Mouse (Mus musculus) heart, postnatal 14 days (tissue): ENCODE measurements around the gene Maml2. TPM values are rescaled to one million over a fixed set of nuclear protein-coding genes. Genes with fewer than 3 reads are reported as not detected.
A peak's percentile ranks its signal among the peaks of the same experiment; 100 is the strongest.

Experiments used
- DNase-seq, 2 experiments: peaks; one replicate each; pipeline ENCODE4 v3.0.0; 2021 to 2022
- intact Hi-C: fragments of 180-260 bp; cut with DNase I; formaldehyde crosslinking; loops from one replicate; pipeline ENCODE4 v1.15.1; 2025
- total RNA-seq, 2 experiments: library from RNA; stranded (reverse); gene quantifications; 2 replicates each; pipeline ENCODE4 v1.2.3; 2021

Maml2 gene
- total RNA-seq, 2 experiments from 2014 or later = 7.6 to 8.6 TPM

DNA sequence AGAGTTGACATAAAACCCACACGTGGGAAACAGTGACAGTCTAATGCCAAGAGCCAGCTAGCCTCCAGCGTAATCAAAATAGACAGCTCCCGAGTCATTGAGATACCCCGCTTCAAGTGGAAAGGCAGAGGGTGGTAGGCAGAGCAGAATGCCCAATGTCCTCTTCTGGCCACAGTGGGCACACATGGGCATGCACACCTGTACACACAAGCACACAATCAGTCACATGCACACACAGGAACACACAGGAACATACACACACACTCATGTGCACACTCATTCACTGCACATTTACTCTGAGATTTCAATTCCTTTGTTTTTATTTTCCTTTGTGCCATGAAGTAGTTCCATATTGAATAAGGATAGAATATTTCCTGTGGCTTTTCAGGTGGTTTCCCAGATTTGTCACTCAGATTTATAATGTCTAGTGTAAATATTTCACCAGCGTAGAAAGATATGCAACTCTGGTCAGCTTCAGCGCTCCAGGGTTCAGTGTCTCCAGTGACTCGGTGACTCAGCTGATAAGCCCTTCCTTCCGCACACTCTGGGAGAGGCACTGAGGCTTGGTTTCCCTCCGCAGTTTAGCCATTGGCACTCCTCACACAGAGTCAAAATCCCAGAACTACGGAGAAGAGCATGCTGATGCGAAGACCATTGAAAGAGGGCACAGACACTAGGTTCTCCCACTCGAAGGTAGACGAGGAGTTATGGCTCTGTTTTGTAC lies 144.4 kb downstream of the Maml2 start:
- intact Hi-C loops = no loop called here
- DNase-seq = peak in 1 of 2 experiments; percentile 16

DNA sequence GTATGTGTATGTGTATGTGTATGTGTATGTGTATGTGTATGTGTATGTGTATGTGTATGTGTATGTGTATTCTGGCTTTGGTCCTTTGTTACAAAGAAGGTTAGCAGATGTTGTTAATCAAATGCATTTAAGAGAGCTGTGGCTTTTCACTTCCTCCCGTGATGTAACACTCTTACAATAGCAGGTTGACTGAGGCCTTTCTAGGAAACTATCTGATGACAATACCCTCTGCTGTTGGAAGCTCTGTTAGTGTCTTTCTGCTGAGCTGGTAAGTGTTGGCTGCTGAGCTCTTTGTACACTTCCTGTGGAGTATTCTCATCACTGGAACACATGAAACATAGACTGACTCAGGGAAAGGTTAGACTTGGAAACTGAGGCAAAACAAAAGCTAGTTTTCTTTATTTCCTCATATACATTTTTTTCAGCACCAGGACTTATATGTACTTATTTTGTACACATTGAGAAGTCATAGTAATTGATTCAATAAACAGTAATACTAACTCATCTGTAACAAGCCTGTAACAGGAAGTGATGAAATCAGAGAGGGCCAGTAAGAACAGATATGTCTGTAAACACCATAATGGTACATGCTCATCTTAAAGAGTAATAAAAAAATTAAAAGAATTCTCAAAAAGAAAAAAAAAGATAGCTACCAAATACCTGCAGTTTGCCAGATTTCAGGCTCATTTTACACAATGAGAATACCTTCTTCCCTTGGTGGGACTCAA lies 145.9 kb downstream of the Maml2 start:
- intact Hi-C loops = no loop called here
- DNase-seq = no peak

DNA sequence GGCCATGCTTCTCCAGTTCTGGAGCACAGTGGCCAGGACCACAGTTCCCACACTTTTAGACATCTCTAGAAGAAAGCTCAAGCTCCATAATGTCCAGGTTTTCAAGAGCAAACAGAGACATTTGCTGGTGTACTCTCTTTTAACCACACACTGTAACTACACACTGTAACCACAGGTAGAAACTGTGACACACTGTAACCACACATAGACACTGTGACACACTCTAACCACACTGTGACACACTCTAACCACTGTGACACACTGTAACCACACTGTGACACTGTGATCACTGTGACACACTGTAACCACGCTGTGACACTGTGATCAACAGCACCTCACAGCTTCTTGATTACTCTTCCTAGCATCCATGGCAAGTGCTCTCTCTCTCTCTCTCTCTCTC lies 148.5 kb downstream of the Maml2 start:
- no peak for DNase-seq
- intact Hi-C loops = no loop called here

DNA sequence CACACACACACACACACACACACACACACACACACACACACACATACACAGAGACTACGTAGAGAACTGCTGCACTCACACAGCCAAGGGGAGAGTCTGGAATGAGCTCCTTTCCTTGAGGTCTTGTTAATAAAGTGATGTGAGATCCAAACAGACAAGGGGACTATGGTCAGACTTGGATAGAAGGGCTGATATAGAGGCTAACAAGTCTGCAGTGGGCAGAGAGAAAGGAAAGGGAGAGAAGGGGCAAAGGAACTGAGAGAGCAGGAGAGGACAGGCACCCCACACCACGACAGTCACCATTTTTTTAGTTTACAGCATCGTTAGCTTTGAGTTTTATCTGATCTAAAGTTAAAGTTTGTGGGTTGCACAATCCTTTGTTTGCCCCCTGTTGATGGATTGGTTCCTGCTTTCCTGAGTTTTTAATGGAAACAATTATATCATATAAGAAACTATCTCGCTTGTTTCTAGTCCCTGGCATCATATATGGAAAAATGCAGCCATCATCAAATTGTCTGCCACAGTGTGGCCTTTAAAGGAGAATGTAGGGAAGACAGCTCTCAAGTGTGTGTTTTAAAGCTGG lies 149.0 kb downstream of the Maml2 start, which contains the start of gene Gm17571:
Gm17571 (minus strand) TSS at position 51 of the 583 bp plus-strand sequence.
- DNase-seq = no peak
- intact Hi-C loops = no loop called here

DNA sequence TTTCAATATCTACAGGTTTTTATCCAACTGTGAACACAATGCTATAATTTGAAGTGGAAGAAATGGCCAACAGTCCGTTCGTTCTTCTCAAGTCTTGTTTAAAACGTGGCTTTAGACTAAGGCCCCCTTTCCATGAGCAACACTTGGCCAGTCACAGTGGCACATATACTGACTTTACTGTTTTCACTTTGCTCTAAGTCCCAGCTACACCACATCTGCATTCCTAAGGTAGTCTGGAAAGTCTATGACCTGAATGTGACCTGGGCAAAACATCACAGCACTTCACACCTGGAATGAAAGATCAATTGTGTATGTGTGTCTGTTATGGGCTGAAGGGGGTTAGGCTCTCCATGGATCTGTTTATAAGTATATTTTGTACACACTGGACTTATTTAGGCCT lies 151.0 kb downstream of the Maml2 start:
- intact Hi-C loops = no loop called here
- no peak for DNase-seq

DNA sequence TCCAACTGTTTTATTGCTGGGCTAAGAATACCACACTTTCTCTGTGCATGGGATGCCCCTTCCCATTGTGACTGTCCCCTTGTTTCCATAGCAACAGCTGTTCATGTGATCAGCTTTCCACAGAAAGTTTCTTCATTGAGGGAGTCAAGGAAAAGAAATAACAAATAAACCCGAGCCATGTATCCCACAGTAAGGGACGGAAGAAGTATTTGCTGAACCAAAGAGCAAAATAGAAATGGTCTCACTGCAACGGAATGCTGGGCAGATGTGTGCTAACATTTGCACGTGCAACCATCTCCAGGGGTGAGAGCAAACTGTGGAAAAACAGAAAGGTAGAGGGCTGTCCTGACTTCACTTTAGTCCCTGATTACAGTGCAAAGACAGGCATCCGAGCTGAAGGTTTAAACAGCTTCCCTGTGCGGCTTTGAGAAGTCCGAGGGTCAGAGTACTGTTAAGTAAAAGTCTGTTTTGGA lies 156.9 kb downstream of the Maml2 start:
- intact Hi-C loops = no loop called here
- DNase-seq = no peak

DNA sequence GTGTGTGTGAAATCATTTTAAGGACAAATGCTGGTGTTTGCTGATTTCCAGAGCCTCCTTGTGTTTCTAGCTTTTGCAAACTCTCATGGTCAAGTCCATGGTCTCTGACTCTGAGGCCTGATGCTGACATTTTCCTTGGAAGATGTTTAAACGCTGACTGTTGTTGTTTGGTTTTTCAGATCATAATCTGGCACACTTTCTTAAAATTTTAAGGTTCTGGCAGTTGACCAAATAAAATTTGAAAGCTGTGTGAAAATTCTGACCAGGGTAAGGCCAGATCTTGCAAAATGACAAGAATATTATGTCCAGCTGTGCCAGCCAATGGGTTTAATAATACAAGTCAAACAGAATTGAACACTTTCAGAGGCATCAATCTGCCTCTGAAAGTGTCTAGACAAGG lies 157.5 kb downstream of the Maml2 start:
- DNase-seq = no peak
- intact Hi-C loops = no loop called here

DNA sequence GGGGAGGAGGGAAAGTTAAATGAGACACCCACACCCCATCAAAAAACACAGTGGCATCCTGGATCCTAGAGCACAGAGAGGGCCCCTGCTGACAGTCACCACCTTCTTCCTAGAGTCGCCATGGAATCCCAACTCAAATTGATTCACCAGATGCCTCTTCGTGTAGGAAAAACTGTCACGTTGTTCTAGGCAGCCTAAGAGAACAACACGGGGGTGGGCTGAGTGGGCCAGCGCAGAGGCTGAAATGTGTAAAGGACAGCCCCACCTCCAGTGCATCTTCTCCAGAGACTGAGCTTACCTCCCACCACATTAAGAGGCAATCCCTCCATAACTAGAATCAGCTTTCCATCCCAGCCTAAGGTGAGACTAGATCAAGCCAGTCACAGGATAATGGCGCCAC lies 160.0 kb downstream of the Maml2 start:
- intact Hi-C loops = no loop called here
- no peak for DNase-seq

DNA sequence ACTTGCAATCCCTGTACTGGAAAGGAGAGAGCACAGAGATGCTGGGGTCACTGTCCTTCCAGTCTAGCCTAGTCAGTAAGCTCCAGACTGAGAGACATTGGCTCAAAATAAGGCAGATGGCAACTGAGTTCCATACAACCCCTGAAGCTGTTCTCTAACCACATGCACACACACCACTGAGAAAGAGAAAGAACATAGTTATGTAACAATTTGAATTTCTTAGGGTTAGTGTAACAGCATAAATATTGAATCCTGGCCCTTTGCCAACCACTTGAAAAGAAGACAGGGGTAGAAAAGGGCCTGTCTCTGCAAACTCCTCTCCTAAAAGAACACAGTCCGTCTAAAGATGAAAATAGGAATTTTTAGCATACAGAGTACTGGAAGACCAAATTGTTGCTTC lies 161.6 kb downstream of the Maml2 start:
- DNase-seq = no peak
- intact Hi-C loops = no loop called here

DNA sequence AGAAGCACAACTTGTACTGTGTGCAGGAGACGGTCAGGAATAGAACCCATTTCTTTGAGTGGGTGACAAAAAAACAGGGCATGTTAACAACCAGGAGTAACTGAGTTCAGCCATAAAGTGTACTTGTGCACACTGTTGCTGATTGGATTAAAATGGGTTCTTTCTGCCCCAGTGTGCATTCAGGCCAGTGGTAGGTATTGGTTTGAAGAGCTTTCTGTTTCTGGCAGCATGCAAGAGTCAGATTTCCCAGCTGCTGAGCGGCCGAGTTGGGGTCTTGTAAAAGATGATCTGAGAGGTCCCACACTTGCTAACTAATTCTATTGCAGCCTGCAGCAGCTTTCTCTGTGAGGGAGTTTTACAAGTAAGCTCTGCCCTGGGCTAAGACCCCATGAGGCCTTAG lies 162.3 kb downstream of the Maml2 start:
- intact Hi-C loops = no loop called here
- no peak for DNase-seq

DNA sequence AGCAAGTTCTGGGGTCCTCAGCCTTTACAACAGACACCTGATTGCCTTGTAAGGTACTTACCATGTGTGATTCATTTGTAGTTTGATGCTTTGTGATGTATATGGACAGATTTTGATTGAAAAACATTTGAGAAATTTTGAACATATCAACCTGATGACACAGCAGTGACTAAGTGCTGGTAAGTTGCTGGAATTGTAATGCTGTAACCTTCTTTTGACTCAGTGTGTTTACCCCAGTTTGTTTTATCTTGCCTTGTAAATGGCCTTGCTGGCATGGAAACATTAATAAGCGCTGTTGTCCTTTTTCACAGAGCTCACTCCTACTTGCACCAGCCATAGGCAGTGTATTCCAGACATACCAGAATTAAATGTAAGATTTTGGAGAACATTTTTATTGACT lies 163.2 kb downstream of the Maml2 start:
- no peak for DNase-seq
- intact Hi-C loops = no loop called here

DNA sequence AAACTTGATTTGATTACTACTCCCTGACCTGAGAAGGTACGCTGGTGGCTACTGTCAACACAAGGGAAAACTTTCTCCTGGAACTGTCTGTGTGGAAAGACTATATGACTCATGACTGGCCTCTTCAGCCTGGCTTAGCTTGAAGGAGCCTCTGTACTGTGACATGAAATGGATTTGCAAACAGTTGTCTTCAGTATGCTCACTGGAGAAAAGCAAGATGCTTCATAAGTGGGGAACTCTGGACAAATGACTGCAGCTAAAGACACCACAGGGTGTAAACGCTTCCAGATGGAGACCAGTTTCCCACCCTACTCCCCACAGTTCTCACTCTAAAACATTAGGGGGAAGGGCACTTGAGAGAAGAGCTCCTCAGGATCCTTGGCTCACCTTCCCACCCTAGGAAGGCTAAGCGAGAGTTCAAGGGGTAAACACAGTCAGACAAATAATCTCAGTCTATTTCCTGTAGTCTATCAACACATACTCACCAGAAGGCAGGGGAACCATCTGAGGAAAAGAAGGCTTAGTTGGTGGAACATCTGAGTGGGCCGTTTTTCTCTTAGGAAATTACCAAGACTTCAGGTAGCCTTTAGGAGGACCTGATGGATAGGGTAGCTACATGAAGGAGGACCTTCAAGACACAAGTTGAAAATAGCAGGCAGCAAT lies 167.7 kb downstream of the Maml2 start:
- intact Hi-C loops = no loop called here
- DNase-seq = no peak

DNA sequence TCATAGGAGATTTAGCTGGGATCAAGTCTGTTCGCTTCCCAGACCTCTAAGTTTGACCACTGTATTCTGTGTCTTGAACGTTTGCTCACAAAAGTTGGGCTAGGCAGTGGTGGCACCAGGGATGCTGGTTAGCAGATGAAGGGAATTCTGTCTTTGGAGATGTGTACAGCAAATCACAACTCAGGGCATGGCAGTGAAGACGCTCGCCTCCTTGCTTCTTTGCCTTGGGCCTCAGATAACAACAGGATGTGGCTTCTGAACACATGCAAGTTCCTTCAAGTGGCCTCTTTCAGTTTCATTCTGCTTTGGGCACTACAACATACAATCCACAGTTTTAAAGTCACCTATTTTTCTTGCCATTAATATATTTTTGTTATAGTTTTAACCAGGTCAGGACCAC lies 168.6 kb downstream of the Maml2 start:
- no peak for DNase-seq
- intact Hi-C loops = no loop called here

DNA sequence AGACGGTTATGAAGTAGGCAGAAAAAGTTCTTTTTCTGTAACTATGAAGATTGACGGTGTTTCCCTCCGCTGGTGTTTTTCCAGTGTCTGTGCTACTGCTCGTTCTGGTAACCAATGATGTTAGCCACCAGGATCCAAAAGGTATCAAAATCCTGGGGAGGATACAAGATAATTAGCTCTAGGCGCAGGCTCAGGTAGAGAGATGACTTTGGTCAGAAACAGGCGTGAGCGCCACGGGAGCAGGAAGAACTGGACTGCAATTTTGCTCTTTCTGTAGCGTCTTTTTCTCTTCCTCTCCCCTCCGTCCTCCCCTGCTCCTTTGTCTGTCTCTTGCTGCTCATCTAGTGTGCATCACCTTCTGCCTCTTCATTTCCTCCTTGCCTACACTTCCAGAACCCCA lies 169.1 kb downstream of the Maml2 start:
- intact Hi-C loops = loop anchor here (1.0 kb wide), 1 partner anchor 169 kb away; no protein-coding TSS in a partner anchor
- DNase-seq = no peak

DNA sequence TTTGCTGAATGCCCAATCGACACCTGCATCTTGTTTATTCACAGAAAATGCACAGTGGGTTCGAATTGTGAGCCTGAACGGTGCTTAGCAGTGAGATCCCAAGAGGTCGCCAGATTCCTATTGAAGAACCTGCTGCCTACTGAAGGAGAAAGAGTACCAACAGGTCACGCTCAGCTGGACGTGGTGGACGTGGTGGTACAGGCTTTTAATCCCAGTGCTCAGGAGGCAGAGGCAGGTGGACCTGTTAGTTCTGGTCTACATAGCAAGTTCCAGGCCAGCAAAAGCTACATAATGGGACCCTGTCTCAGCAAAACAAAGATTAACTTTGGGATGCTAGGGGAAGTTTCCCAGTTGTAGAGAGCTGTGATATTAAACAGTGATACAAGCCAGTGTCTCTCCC lies 170.0 kb downstream of the Maml2 start:
- intact Hi-C loops = loop anchor here (1.0 kb wide), 1 partner anchor 169 kb away; no protein-coding TSS in a partner anchor
- DNase-seq = no peak

DNA sequence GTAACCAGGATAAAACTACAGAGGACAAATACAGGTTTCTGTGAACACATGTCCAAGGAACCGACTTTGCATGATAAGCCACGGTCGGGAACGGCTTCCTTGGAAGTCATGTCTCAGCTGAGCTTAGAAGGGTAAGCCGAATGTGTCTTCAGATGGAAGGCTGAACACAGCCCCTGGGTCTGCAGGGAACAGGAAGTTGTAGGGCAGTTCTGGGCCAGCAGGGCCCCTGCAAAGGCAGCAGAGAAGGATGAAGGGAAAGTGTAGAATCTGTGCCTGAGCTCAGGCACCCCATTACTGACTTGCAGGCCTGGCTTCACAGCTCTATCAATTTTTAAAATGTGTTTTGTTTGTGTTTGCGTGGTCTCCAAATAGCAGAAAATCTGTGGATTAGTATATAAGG lies 171.0 kb downstream of the Maml2 start:
- intact Hi-C loops = no loop called here
- peak in 1 of 2 experiments; percentile 13 for DNase-seq

DNA sequence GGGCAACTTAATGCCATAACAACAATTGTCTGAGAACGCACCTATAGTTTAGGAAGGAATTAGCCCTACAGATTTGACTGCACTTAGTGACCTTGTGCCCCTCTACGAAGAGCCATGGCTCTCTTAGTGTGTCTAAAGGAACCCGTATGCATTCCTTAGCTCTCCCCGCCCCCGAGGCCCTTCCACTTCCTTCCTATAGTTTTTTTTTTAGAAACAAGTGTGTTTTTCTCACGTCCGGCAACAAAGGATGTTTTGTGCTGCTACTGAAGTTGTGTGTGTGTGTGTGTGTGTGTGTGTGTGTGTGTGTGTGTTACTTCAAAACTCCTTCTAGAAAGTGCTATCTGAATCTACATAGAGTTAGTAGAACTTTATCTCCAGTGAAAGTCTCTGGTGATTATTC lies 172.3 kb downstream of the Maml2 start:
- intact Hi-C loops = no loop called here
- peak in 1 of 2 experiments; percentile 36 for DNase-seq

DNA sequence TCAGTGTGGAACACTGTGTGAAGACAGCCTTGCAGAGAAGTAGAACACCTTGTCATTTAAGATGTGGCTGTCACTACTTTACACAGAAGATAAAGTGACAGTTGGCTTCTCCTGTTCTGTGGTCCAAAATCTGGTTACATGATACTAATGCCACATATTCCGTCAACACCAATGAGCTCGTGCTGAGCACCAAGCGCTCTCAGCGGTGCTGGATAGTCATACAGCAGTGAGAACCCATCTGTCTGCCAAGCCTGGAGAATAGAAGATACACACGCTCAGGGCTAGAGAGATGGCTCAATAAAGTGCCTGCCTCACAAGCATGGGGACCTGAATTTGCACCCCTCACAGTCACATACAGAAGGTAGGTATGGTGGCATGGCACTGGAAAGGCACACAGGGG lies 177.2 kb downstream of the Maml2 start:
- no peak for DNase-seq
- intact Hi-C loops = no loop called here

DNA sequence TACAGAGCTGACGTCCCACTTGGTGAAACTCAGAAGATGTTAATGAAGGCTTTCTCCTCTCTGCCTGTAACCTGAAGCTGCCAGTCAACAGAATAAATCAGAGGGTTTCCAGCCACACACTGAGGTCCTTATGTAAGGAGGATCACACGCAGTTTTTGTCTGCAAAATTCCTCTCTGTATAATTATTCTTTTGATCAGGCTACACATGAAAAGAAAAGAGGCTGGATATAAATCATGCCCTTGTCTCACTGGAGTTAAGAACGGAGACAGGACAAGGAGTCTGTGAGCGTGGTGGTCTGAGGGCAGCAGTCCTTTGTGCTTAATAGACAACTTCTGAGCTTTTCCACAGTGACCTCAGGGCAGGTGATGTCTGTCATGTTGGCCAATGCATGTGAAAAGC lies 181.5 kb downstream of the Maml2 start:
- intact Hi-C loops = no loop called here
- no peak for DNase-seq

DNA sequence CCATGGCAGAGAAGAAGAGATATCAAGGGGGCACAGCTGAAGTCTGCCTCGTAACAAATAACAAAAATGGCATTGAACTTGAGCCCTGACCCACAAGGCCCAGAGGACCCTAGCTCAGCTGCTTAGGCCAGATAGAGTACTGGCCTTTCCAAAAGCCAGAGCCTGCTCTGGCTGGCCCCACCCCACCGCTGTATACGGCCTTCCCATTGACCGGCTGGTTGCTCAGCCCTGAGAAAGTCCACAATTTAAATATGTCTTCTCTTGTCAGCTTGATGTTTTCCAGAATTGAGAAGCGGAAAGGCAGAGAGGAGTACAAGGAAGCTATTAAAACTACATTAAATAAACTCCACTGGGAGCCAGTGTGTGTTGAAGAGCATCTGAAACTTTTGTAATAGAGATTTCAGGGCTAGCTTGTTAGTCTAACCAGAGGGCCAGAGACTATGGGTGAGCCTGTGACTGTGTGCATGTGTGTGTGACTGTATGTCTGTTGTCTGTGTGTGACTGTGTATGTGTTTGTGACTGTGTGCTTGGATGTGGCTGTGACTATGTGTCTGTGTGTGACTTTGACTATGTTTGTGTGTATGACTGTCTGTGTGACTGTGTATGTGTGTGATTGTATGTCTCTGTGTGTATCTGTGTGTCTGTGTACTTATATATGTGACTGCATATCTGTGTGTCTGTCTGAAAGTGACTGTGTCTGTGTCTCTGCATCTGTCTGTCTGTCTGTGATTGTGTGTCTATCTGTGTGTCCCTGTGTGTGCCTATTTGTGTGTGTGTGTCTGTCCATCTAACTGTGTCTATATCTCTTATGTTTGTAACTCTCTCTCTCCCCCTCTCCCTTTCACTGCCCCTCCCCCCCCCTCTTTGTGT lies 185.7 kb downstream of the Maml2 start:
- no peak for DNase-seq
- intact Hi-C loops = no loop called here
